Mouse (Mus musculus) thymus, adult 2 months (tissue): ENCODE data around the gene Hps4. TPM values are rescaled to one million over a fixed set of nuclear protein-coding genes. Genes with fewer than 3 reads are reported as not detected.
A peak's percentile ranks its signal among the peaks of the same experiment; 100 is the strongest.

Source experiments
- DNase-seq: peaks from one replicate; pipeline ENCODE4 v3.0.0; 2021
- H3K27ac ChIP-seq: fragments of 200-500 bp; 2 replicates; pipeline ENCODE4 v1.5.1; 2012; ENCODE audit warnings: low read length, control low read depth; ENCODE audit not compliant: control insufficient read depth, insufficient read depth
- H3K27me3 ChIP-seq: fragments of 200-500 bp; 2 replicates; pipeline ENCODE4 v1.6.1; 2012; ENCODE audit warnings: mild to moderate bottlenecking, low read length, moderate library complexity, mixed read lengths; ENCODE audit not compliant: control insufficient read depth, insufficient read depth
- H3K36me3 ChIP-seq: fragments of 200-500 bp; 2 replicates; pipeline ENCODE4 v1.6.1; 2012; ENCODE audit warnings: mild to moderate bottlenecking, low read length, moderate library complexity; ENCODE audit not compliant: control insufficient read depth, insufficient read depth
- H3K4me1 ChIP-seq: fragments of 200-500 bp; replicated peaks from 2 replicates; pipeline ENCODE4 v1.6.1; 2012; ENCODE audit warnings: low read length; ENCODE audit not compliant: control insufficient read depth, insufficient read depth
- H3K4me3 ChIP-seq: fragments of 200-500 bp; 2 replicates; pipeline ENCODE4 v1.5.1; 2012; ENCODE audit warnings: mild to moderate bottlenecking, low read length, control low read depth, moderate library complexity; ENCODE audit not compliant: control insufficient read depth, insufficient read depth
- CTCF ChIP-seq: fragments of 200-500 bp; IDR thresholded peaks from 2 replicates; pipeline ENCODE4 v1.5.1; 2012; ENCODE audit warnings: mild to moderate bottlenecking, control low read depth, low read length, moderate library complexity, borderline replicate concordance; ENCODE audit not compliant: control insufficient read depth, poor library complexity, insufficient read depth; ENCODE audit errors: extremely low read depth
- POLR2A ChIP-seq: fragments of 200-500 bp; IDR thresholded peaks from 2 replicates; pipeline ENCODE4 v1.6.1; 2012; ENCODE audit warnings: mild to moderate bottlenecking, low read length, control low read depth, moderate library complexity; ENCODE audit not compliant: control insufficient read depth, poor library complexity, insufficient read depth; ENCODE audit errors: extremely low read depth
- WGBS: fragments of 180-500 bp; shearing (Covaris S2); methylation state at CpG from one replicate; pipeline ENCODE4 v1.1.7; 2018; 5-methylcytosine and 5-hydroxymethylcytosine counted together
- polyA plus RNA-seq: library from polyadenylated mRNA; depleted of rRNA; stranded (reverse); fragments of >200 nt; gene quantifications from 2 replicates; pipeline ENCODE4 v1.2.3, GENCODE M21; 2012

Gene Hps4
- polyA plus RNA-seq, 1 experiment = 52.8 TPM

DNA sequence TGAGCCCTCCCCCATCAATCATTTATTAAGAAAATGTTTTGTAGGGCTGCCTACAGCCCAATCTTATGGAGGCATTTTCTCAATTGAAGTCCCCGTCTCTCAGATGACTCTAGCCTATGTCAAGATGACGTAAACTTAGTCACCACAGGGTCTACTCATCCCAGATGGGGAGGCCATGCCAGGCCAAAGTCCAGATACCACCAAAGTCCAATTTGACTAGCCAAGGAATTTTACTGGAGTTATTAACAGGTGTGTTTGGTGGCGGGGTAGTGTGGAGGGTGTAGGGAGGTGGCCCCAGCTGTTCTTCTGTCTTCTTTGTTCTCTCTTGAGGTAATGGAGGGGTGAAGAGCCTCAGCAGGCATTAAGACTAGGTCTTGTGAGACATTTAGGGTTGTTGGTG lies 17.2 kb downstream of the Hps4 start:
- no peak overlapping the region for H3K27ac ChIP-seq
- no peak overlapping the region for H3K4me3 ChIP-seq
- no peaks in the 10 kb centered on the region; the same call in 1 of the 2 replicates for H3K36me3 ChIP-seq
- WGBS = 93% methylated on average over 3 of the region's 3 CpGs
- TF ChIP-seq CTCF (no peak), POLR2A (no peak)
- no peaks in the 10 kb centered on the region for H3K27me3 ChIP-seq
- no peaks in the 10 kb centered on the region for H3K4me1 ChIP-seq
- DNase-seq = no peak

DNA sequence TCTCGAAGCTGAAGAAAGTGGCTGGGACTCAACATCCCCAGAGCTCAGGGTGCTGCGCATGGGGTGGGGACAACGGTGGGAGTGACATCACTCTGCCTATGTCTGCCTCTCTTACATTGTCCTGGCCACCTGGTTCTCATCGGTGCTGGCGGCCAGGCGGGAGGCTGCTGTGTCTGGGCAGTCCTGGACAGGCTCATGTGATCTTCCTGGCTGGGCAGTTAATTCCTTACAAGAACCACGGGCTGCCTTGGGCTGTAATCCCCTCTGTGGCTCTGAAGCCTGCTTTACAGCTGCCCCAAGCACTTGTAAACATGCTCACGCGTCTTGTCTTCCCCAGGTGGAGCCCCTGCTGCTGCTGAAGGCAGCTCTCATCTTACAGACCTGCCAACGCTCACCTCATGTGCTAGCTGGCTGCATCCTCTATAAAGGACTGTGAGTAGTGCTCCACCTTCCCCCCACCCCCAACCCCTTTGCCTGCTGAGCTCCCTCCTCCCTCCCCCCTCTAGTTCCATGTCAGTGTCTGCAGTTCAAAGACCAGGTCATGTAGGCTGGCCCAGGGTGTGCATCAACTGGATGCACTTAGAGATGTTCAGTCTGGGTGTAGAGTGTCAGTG lies 21.4 kb downstream of the Hps4 start:
- no peak for DNase-seq
- H3K4me1 ChIP-seq = peaks cover 15% of the 10 kb centered on the region
- H3K4me3 ChIP-seq = no peak overlapping the region
- no peaks in the 10 kb centered on the region for H3K27me3 ChIP-seq
- H3K27ac ChIP-seq = no peak overlapping the region
- H3K36me3 ChIP-seq = no peaks in the 10 kb centered on the region
- WGBS = 96% methylated on average over 10 of the region's 10 CpGs
- TF ChIP-seq CTCF (no peak), POLR2A (no peak)

DNA sequence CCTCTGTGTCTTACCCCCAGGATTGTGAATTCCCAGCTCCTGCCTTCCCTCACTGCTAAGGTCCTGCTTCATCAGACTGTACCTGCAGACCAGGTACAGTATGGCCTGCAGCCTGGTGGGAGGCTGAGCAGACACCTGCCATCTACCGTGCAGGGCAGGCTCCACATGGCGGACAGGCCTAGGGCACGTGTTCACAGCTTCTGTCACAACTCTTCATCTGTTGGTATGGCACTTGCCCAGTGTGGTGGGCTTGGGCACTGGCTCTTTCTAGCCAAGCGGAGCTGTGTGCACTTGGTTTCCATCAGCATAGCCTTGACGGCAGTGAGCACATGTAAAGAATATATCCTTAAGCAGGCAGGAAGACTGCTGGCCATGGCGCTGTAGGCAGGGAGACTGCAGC lies 24.0 kb downstream of the Hps4 start:
- Histone ChIP-seq H3K36me3 (no peaks in the 10 kb centered on the region), H3K4me3 (no peak overlapping the region), H3K4me1 (peaks cover 24% of the 10 kb centered on the region), H3K27me3 (no peaks in the 10 kb centered on the region), H3K27ac (no peak overlapping the region)
- TF ChIP-seq POLR2A (no peak), CTCF (no peak)
- WGBS = 97% methylated on average over 6 of the region's 6 CpGs
- no peak for DNase-seq

DNA sequence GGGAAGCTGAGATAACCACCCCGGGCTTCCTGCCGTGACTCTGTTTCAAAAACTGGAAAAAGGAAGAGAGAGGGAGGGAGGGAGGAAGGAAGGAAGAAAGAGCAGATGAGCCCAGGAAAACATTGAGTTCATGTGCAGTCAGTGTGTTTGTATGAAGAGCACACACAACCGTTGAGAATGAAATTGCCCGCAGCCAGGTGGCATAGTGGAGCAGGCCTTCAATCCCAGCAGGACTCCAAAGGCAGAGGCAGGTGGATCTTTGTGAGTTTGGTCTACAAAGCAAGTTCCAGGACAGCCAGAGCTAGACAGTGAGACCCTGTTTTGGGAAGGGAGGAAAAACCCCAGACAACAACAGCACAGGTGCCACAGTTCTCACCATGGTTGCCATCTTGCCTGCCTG lies 24.5 kb downstream of the Hps4 start:
- DNase-seq = no peak
- no peaks in the 10 kb centered on the region for H3K36me3 ChIP-seq
- H3K27me3 ChIP-seq = no peaks in the 10 kb centered on the region
- H3K4me1 ChIP-seq = peaks cover 24% of the 10 kb centered on the region
- H3K27ac ChIP-seq = no peak overlapping the region
- TF ChIP-seq CTCF (no peak), POLR2A (no peak)
- no peak overlapping the region for H3K4me3 ChIP-seq
- 83% methylated on average over 4 of the region's 4 CpGs for WGBS

DNA sequence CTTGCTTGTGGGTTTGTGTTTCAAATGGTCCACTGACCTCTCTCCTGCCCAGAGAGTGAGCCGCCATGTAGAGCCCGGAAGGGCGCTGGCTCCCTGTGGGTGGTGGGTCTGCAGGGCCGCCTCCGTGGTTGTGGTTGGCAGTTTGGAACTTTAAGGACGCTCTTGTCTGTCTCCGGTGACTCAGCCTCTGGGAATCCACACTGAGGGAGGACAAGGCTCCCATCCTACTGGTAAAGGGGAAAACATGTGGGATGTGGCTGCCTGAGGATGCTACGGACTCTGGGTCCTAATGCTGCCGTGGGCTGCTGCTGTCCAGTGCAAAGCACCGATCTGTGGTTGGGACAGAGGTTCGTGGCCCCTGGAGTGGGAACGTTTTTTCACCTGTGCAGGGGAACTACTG lies 25.0 kb downstream of the Hps4 start:
- WGBS = 30% methylated on average over 12 of the region's 12 CpGs
- Histone ChIP-seq H3K4me1 (peaks cover 24% of the 10 kb centered on the region), H3K27me3 (no peaks in the 10 kb centered on the region), H3K36me3 (no peaks in the 10 kb centered on the region), H3K4me3 (no peak overlapping the region), H3K27ac (no peak overlapping the region)
- TF ChIP-seq CTCF (no peak), POLR2A (no peak)
- no peak for DNase-seq

DNA sequence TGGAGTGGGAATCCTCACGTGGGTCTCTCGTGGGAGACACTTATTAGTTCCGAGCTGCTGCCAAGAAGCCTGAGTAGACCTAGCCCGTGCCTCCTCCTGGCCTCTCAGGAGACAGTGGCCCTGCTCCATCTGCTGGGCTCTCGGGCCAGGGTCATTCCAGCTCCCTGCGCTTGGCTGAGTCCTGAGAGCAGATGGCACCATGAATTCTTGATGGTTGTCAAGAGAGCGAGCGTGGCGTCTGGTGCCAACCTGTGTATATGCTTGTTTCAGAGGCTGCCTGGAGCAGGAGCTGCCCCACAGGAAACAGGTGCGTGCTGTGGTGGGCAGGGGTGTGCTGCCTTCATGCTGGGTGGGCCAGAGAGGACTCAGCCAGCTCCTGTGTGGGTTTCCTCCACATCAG lies 25.8 kb downstream of the Hps4 start:
- peak; percentile 24 for DNase-seq
- 29% methylated on average over 10 of the region's 10 CpGs for WGBS
- no peak for TF ChIP-seq POLR2A
- TF ChIP-seq CTCF = no peak
- Histone ChIP-seq H3K27me3 (no peaks in the 10 kb centered on the region), H3K27ac (no peak overlapping the region), H3K36me3 (no peaks in the 10 kb centered on the region), H3K4me3 (no peak overlapping the region), H3K4me1 (peaks cover 24% of the 10 kb centered on the region)

DNA sequence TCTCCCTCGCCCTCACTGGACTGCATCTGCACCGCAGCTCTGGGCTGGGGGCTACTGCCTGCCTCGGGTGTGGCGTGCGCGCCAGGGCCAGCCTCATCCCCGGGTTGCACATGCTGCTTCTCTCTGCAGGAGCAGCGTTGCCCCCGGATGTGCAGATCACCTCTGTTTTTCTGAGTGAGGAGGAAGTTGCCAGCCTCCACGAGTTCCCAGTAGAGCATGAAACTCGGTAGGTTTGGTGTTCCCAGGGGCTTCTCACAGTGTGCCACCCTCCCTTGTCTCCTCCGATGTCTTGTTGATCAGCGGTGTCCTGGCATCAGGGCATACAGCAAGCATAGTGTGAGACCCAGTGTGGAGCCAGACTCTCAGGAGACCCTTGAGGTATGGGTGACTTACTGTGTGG lies 26.4 kb downstream of the Hps4 start:
- Histone ChIP-seq H3K4me1 (peaks cover 24% of the 10 kb centered on the region), H3K27me3 (no peaks in the 10 kb centered on the region), H3K36me3 (no peaks in the 10 kb centered on the region), H3K4me3 (no peak overlapping the region), H3K27ac (peak overlapping the region; percentile 44; the same call in 1 of the 2 replicates)
- TF ChIP-seq CTCF = no peak
- no peak for TF ChIP-seq POLR2A
- DNase-seq = peak; percentile 19
- 23% methylated on average over 13 of the region's 13 CpGs for WGBS
